Mouse (Mus musculus) neural tube, embryonic 12.5 days (tissue): ENCODE measurements around the gene Bcas1. TPM values are rescaled to one million over a fixed set of nuclear protein-coding genes. Genes with fewer than 3 reads are reported as not detected.

ENCODE experiments used
- ATAC-seq: fragments of 200-750 bp; cut with Nextera tagmentation; 2 replicates; pipeline ENCODE4 v1.8.0; 2017; ENCODE audit warnings: low read depth, mild to moderate bottlenecking, moderate TSS enrichment, moderate library complexity; ENCODE audit not compliant: low FRiP score
- H3K27ac ChIP-seq: fragments of 300-500 bp; sonication (generic); 2 replicates; pipeline ENCODE4 v1.5.1; 2016
- H3K27me3 ChIP-seq: fragments of 300-500 bp; sonication (generic); replicated peaks from 2 replicates; pipeline ENCODE4 v1.6.1; 2016; ENCODE audit warnings: mild to moderate bottlenecking
- H3K36me3 ChIP-seq: fragments of 300-500 bp; sonication (generic); 2 replicates; pipeline ENCODE4 v1.6.1; 2016; ENCODE audit warnings: mild to moderate bottlenecking
- H3K4me1 ChIP-seq: fragments of 300-500 bp; sonication (generic); 2 replicates; pipeline ENCODE4 v1.6.1; 2016
- H3K4me2 ChIP-seq: fragments of 300-500 bp; sonication (generic); replicated peaks from 2 replicates; pipeline ENCODE4 v1.6.1; 2016; ENCODE audit warnings: mild to moderate bottlenecking
- H3K4me3 ChIP-seq: fragments of 300-500 bp; sonication (generic); 2 replicates; pipeline ENCODE4 v1.5.1; 2016
- H3K9ac ChIP-seq: fragments of 300-500 bp; sonication (generic); 2 replicates; pipeline ENCODE4 v1.6.1; 2016; ENCODE audit warnings: mild to moderate bottlenecking
- H3K9me3 ChIP-seq: fragments of 300-500 bp; sonication (generic); 2 replicates; pipeline ENCODE4 v1.6.1; 2016; ENCODE audit warnings: mild to moderate bottlenecking
- whole genome bisulfite sequencing: fragments of 180-500 bp; shearing (Covaris S2); methylation state at CpG from one replicate; pipeline ENCODE4 v1.1.7; 2016; 5-methylcytosine and 5-hydroxymethylcytosine counted together
- polyA plus RNA-seq: library from polyadenylated mRNA; unstranded; fragments of >200 nt; fragmentation: Nextera tagmentation; extraction: Ambion mirVana; gene quantifications from 2 replicates; pipeline ENCODE4 v1.2.1, GENCODE M21; 2016

Gene Bcas1
- polyA plus RNA-seq, 1 experiment from 2014 or later: 12.8 TPM

- H3K4me3 ChIP-seq: no peak overlapping the region
- peaks cover 35% of the 10 kb centered on the region for H3K4me1 ChIP-seq
- no peaks in the 10 kb centered on the region for H3K36me3 ChIP-seq
- WGBS: 41% methylated on average over 17 of the region's 17 CpGs
- no peak overlapping the region for H3K9ac ChIP-seq
- H3K9me3 ChIP-seq: no peaks in the 10 kb centered on the region
- no peaks in the 10 kb centered on the region for H3K27me3 ChIP-seq
- H3K27ac ChIP-seq: 0 out of 2 replicates have a peak overlapping the region, but pooled peaks have one; percentile 43
- no peak for ATAC-seq
- H3K4me2 ChIP-seq: no peak overlapping the region
Measured at GRCm38 (mm10) chr2:170343133-170343818, 84.4 kb downstream of the Bcas1 start.

GRCm38 (mm10) chr2:170342312-170342830 is 85.3 kb downstream of the Bcas1 start:
- WGBS: 86% methylated on average over 12 of the region's 12 CpGs
- H3K4me1 ChIP-seq: peaks cover 35% of the 10 kb centered on the region
- no peak overlapping the region for H3K9ac ChIP-seq
- H3K27me3 ChIP-seq: no peaks in the 10 kb centered on the region
- H3K36me3 ChIP-seq: no peaks in the 10 kb centered on the region
- H3K4me2 ChIP-seq: no peak overlapping the region
- no peak overlapping the region for H3K4me3 ChIP-seq
- H3K9me3 ChIP-seq: no peaks in the 10 kb centered on the region
- no peak overlapping the region for H3K27ac ChIP-seq
- ATAC-seq: no peak

GRCm38 (mm10) chr2:170341179-170341578 is 86.5 kb downstream of the Bcas1 start:
- ATAC-seq: no peak
- H3K4me2 ChIP-seq: no peak overlapping the region
- peaks cover 29% of the 10 kb centered on the region for H3K4me1 ChIP-seq
- H3K27ac ChIP-seq: no peak overlapping the region
- H3K4me3 ChIP-seq: no peak overlapping the region
- H3K27me3 ChIP-seq: no peaks in the 10 kb centered on the region
- WGBS: 85% methylated on average over 8 of the region's 8 CpGs
- H3K9me3 ChIP-seq: no peaks in the 10 kb centered on the region
- H3K9ac ChIP-seq: no peak overlapping the region
- no peaks in the 10 kb centered on the region for H3K36me3 ChIP-seq

GRCm38 (mm10) chr2:170336266-170336760 is 91.3 kb downstream of the Bcas1 start:
- H3K9ac ChIP-seq: no peak overlapping the region
- no peaks in the 10 kb centered on the region for H3K9me3 ChIP-seq
- H3K36me3 ChIP-seq: no peaks in the 10 kb centered on the region
- H3K27ac ChIP-seq: no peak overlapping the region
- H3K4me3 ChIP-seq: no peak overlapping the region
- 85% methylated on average over 9 of the region's 9 CpGs for WGBS
- no peak for ATAC-seq
- H3K4me1 ChIP-seq: no peaks in the 10 kb centered on the region
- H3K4me2 ChIP-seq: no peak overlapping the region
- H3K27me3 ChIP-seq: no peaks in the 10 kb centered on the region

GRCm38 (mm10) chr2:170335168-170335567 is 92.5 kb downstream of the Bcas1 start:
- Histone ChIP-seq H3K36me3 (no peaks in the 10 kb centered on the region), H3K4me2 (no peak overlapping the region), H3K27me3 (no peaks in the 10 kb centered on the region), H3K9ac (no peak overlapping the region), H3K4me1 (no peaks in the 10 kb centered on the region), H3K27ac (no peak overlapping the region), H3K4me3 (no peak overlapping the region), H3K9me3 (no peaks in the 10 kb centered on the region)
- WGBS: 97% methylated on average over 5 of the region's 5 CpGs
- ATAC-seq: no peak

GRCm38 (mm10) chr2:170331870-170332269 is 95.8 kb downstream of the Bcas1 start:
- H3K9ac ChIP-seq: no peak overlapping the region
- H3K36me3 ChIP-seq: no peaks in the 10 kb centered on the region
- no peaks in the 10 kb centered on the region for H3K4me1 ChIP-seq
- no peak overlapping the region for H3K4me2 ChIP-seq
- no peaks in the 10 kb centered on the region for H3K27me3 ChIP-seq
- H3K4me3 ChIP-seq: no peak overlapping the region
- ATAC-seq: no peak
- H3K9me3 ChIP-seq: no peaks in the 10 kb centered on the region
- H3K27ac ChIP-seq: no peak overlapping the region
- WGBS: 77% methylated on average over 2 of the region's 2 CpGs

GRCm38 (mm10) chr2:170330466-170330865 is 97.2 kb downstream of the Bcas1 start:
- Histone ChIP-seq H3K36me3 (no peaks in the 10 kb centered on the region), H3K27ac (no peak overlapping the region), H3K4me3 (no peak overlapping the region), H3K4me2 (no peak overlapping the region), H3K4me1 (no peaks in the 10 kb centered on the region), H3K9ac (no peak overlapping the region), H3K27me3 (no peaks in the 10 kb centered on the region), H3K9me3 (no peaks in the 10 kb centered on the region)
- no peak for ATAC-seq
- WGBS: 86% methylated on average over 8 of the region's 8 CpGs

GRCm38 (mm10) chr2:170329921-170330320 is 97.7 kb downstream of the Bcas1 start:
- Histone ChIP-seq H3K36me3 (no peaks in the 10 kb centered on the region), H3K4me1 (no peaks in the 10 kb centered on the region), H3K4me2 (no peak overlapping the region), H3K9ac (no peak overlapping the region), H3K4me3 (no peak overlapping the region), H3K9me3 (no peaks in the 10 kb centered on the region), H3K27me3 (no peaks in the 10 kb centered on the region), H3K27ac (no peak overlapping the region)
- 91% methylated on average over 13 of the region's 13 CpGs for WGBS
- ATAC-seq: no peak

- Histone ChIP-seq H3K27me3 (no peaks in the 10 kb centered on the region), H3K9me3 (no peaks in the 10 kb centered on the region), H3K4me3 (peak overlapping the region; percentile 23), H3K27ac (no peak overlapping the region), H3K36me3 (no peaks in the 10 kb centered on the region), H3K4me2 (peak overlapping the region; percentile 64), H3K4me1 (peaks cover 13% of the 10 kb centered on the region), H3K9ac (peak overlapping the region; percentile 53)
- peak; percentile 79 for ATAC-seq
- 4% methylated on average over 19 of the region's 19 CpGs for WGBS
Measured at GRCm38 (mm10) chr2:170323925-170324347, 103.7 kb downstream of the Bcas1 start.

GRCm38 (mm10) chr2:170322013-170322414 is 105.6 kb downstream of the Bcas1 start:
- Histone ChIP-seq H3K9me3 (no peaks in the 10 kb centered on the region), H3K27ac (no peak overlapping the region), H3K4me1 (peaks cover 16% of the 10 kb centered on the region), H3K4me3 (no peak overlapping the region), H3K4me2 (no peak overlapping the region), H3K36me3 (no peaks in the 10 kb centered on the region), H3K27me3 (no peaks in the 10 kb centered on the region), H3K9ac (no peak overlapping the region)
- no peak for ATAC-seq
- WGBS: 35% methylated on average over 3 of the region's 3 CpGs

- H3K9me3 ChIP-seq: no peaks in the 10 kb centered on the region
- H3K4me3 ChIP-seq: no peak overlapping the region
- H3K4me1 ChIP-seq: peaks cover 16% of the 10 kb centered on the region
- 68% methylated on average over 5 of the region's 5 CpGs for WGBS
- H3K27ac ChIP-seq: no peak overlapping the region
- no peak overlapping the region for H3K9ac ChIP-seq
- H3K36me3 ChIP-seq: no peaks in the 10 kb centered on the region
- no peak for ATAC-seq
- H3K27me3 ChIP-seq: no peaks in the 10 kb centered on the region
- no peak overlapping the region for H3K4me2 ChIP-seq
Measured at GRCm38 (mm10) chr2:170321579-170321978, 106.1 kb downstream of the Bcas1 start.

GRCm38 (mm10) chr2:170319533-170320463 is 107.8 kb downstream of the Bcas1 start:
- peak; percentile 43 for ATAC-seq
- Histone ChIP-seq H3K36me3 (no peaks in the 10 kb centered on the region), H3K4me3 (peak overlapping the region; percentile 34), H3K4me2 (peak overlapping the region; percentile 70), H3K27ac (no peak overlapping the region; the same call in 1 of the 2 replicates), H3K27me3 (no peaks in the 10 kb centered on the region), H3K9ac (peak overlapping the region; percentile 58), H3K4me1 (peaks cover 16% of the 10 kb centered on the region), H3K9me3 (no peaks in the 10 kb centered on the region)
- WGBS: 25% methylated on average over 20 of the region's 20 CpGs
